Mouse (Mus musculus): Measurements from ENCODE around the gene Ube2n. TPM values are rescaled to one million over a fixed set of nuclear protein-coding genes. Genes with fewer than 3 reads are reported as not detected.
A peak's percentile ranks its signal among the peaks of the same experiment; 100 is the strongest.
"Not testable (repeated sequence)": the region's sequence is repeated elsewhere in the genome, so short reads cannot be mapped to it uniquely, and the experiment has no call there.

The Ube2n gene
- polyA plus RNA-seq, 1 experiment from 2014 or later, result 319 TPM

DNA sequence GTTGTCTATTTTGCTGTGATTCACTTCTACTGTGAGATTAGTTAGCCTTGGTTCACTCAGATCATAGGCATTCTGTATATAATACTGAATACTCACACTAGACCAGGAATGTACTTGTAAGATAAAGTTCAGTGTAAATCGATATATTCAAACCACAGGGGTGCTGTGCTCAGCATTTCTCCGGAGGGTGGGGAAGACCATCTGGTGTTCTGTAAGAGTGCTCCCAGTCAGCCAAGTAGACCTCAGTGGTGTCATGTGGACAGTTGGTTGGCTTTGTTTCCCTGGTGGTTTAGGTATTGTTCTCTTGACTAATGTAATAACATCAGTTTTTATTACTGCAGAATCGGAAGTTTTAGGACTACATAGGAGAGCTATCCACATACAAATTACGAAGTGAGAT is 30.1 kb downstream of the Ube2n start:
- H3K4me2 ChIP-seq (ENCODE audit: low read length), result no peak overlapping the region
- H3K4me3 ChIP-seq (ENCODE audit: low read depth, low read length), result no peak overlapping the region
- no peak for DNase-seq (ENCODE audit: low spot score)
- no peaks in the 10 kb centered on the region for H3K4me1 ChIP-seq (replicated peaks; ENCODE audit: control insufficient read depth, insufficient read depth, low read length)
- no peaks in the 10 kb centered on the region for H3K9me3 ChIP-seq (ENCODE audit: control insufficient read depth, low read length)
- peaks cover 68% of the 10 kb centered on the region for H3K36me3 ChIP-seq (ENCODE audit: control insufficient read depth, insufficient read depth, low read length)
- 69% methylated on average over 4 of the region's 4 CpGs for WGBS
- no peak for ATAC-seq (replicated peaks; ENCODE audit: low FRiP score, low TSS enrichment, low read depth)
- no peak overlapping the region for H3K27ac ChIP-seq (ENCODE audit: low read depth)
- no peak overlapping the region for H3K9ac ChIP-seq (ENCODE audit: low read length)
- no peaks in the 10 kb centered on the region for H3K27me3 ChIP-seq (replicated peaks; ENCODE audit: control insufficient read depth, insufficient read depth, low read length)

DNA sequence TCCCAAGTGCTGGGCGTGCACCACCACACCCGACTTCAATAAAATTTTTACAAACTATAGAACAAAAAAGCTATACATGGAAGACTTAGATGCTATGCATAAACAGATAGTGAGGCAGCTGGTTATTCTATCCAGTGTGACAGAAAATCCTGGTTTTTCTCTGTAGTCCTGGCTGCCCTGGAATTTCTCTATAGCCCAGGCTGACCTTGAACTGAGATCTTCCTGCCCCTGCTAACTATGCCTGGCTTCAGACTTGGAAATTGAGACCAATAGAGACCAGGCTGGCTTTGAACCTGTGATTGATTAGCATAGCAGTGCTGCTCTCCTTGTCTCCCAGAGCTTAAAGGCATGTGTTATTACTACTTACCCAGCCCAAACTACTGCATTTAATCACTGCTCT is 31.2 kb downstream of the Ube2n start:
- Histone ChIP-seq H3K4me2 (ENCODE audit: low read length) (no peak overlapping the region), H3K27ac (ENCODE audit: low read depth) (no peak overlapping the region), H3K36me3 (ENCODE audit: control insufficient read depth, insufficient read depth, low read length) (peaks cover 79% of the 10 kb centered on the region), H3K4me1 (replicated peaks; ENCODE audit: control insufficient read depth, insufficient read depth, low read length) (no peaks in the 10 kb centered on the region), H3K9me3 (ENCODE audit: control insufficient read depth, low read length) (no peaks in the 10 kb centered on the region), H3K27me3 (replicated peaks; ENCODE audit: control insufficient read depth, insufficient read depth, low read length) (no peaks in the 10 kb centered on the region), H3K9ac (ENCODE audit: low read length) (no peak overlapping the region), H3K4me3 (ENCODE audit: low read depth, low read length) (no peak overlapping the region)
- 96% methylated on average over 2 of the region's 2 CpGs for WGBS
- DNase-seq (ENCODE audit: low spot score), result no peak
- no peak for ATAC-seq (replicated peaks; ENCODE audit: low FRiP score, low TSS enrichment, low read depth)

DNA sequence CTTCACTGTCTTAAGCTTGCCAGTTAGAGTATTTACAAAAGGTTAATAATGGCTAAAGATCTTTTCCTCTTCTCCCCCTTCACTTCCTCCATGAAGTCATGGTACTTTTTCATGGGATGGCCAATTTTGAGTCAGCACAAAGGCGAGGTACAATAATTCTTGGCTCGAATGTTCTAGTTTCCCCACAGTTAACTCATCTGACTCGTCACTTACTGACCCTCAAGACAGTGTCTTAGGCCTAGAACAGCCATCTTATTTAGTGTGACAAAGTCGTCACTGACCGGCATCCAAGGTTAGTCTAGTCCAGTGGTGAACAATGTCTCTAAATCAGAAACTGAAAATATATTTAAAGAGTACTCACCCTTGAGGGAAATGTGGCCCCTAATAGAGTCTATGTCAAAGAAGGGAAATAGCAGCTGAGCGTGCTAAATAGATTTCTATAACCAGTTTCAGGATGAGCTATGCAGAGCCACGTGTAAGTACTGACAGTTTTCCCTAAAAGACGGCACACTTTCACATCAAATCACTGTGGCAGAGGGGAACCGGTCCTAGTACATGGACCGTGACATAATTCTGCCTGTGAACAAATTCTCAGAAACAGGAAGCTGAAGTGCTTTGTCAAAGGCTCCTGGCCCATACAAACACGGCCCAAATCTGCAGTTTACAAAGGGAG is 33.3 kb downstream of the Ube2n start:
- Histone ChIP-seq H3K36me3 (ENCODE audit: control insufficient read depth, insufficient read depth, low read length) (peaks cover 75% of the 10 kb centered on the region), H3K9ac (ENCODE audit: low read length) (no peak overlapping the region), H3K27ac (ENCODE audit: low read depth) (no peak overlapping the region), H3K4me1 (replicated peaks; ENCODE audit: control insufficient read depth, insufficient read depth, low read length) (no peaks in the 10 kb centered on the region), H3K9me3 (ENCODE audit: control insufficient read depth, low read length) (no peaks in the 10 kb centered on the region), H3K27me3 (replicated peaks; ENCODE audit: control insufficient read depth, insufficient read depth, low read length) (no peaks in the 10 kb centered on the region), H3K4me3 (ENCODE audit: low read depth, low read length) (no peak overlapping the region), H3K4me2 (ENCODE audit: low read length) (no peak overlapping the region)
- WGBS, result 85% methylated on average over 11 of the region's 11 CpGs
- DNase-seq (ENCODE audit: low spot score) (no peak), ATAC-seq (replicated peaks; ENCODE audit: low FRiP score, low TSS enrichment, low read depth) (no peak)

DNA sequence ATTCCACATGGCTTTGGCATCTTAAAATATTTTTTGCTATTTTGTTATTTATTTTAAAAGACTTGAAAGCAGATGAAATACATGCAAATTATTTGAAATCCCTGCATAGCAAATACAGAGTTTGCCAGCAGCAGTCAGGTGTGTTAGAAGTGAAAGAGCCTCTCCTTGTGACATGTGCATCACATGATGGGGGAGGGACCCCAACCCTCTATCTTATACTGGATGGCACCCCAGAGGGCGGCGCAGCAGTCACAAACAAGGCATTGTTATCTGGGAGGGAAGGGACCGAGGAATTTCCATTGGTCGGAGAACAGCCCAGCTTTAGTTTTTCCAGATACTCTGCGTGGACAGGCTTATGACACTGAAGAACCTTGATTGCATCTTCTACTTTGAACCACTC is 34.1 kb downstream of the Ube2n start:
- peaks cover 70% of the 10 kb centered on the region for H3K36me3 ChIP-seq (ENCODE audit: control insufficient read depth, insufficient read depth, low read length)
- not testable (repeated sequence) for H3K9me3 ChIP-seq (ENCODE audit: control insufficient read depth, low read length); H3K4me3 ChIP-seq (ENCODE audit: low read depth, low read length); DNase-seq (ENCODE audit: low spot score); ATAC-seq (replicated peaks; ENCODE audit: low FRiP score, low TSS enrichment, low read depth); H3K4me2 ChIP-seq (ENCODE audit: low read length); H3K4me1 ChIP-seq (replicated peaks; ENCODE audit: control insufficient read depth, insufficient read depth, low read length); H3K27ac ChIP-seq (ENCODE audit: low read depth); H3K27me3 ChIP-seq (replicated peaks; ENCODE audit: control insufficient read depth, insufficient read depth, low read length); H3K9ac ChIP-seq (ENCODE audit: low read length)
- 67% methylated on average over 5 of the region's 5 CpGs for WGBS

DNA sequence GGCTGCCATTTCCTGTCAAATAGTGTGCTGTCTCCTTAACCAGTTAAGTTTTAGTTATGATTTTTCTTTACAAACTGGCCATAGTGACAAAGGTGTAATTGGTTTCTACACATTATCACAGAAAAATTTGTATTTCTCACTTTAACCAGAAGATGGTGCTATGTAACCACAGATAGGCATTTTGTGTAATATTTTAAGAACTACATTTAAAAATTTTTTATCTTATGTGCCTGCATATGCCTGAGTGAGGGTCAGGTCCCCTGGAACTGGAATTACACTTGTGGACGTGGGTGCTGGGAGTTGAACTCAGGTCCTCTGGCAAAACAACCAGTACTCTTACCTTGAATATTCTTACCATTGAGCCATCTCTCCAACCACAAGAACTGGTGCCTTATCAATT is 35.6 kb downstream of the Ube2n start:
- Histone ChIP-seq H3K27me3 (replicated peaks; ENCODE audit: control insufficient read depth, insufficient read depth, low read length) (no peaks in the 10 kb centered on the region), H3K4me3 (ENCODE audit: low read depth, low read length) (no peak overlapping the region), H3K27ac (ENCODE audit: low read depth) (no peak overlapping the region), H3K4me1 (replicated peaks; ENCODE audit: control insufficient read depth, insufficient read depth, low read length) (no peaks in the 10 kb centered on the region), H3K9ac (ENCODE audit: low read length) (no peak overlapping the region), H3K9me3 (ENCODE audit: control insufficient read depth, low read length) (no peaks in the 10 kb centered on the region), H3K4me2 (ENCODE audit: low read length) (no peak overlapping the region), H3K36me3 (ENCODE audit: control insufficient read depth, insufficient read depth, low read length) (peaks cover 56% of the 10 kb centered on the region)
- ATAC-seq (replicated peaks; ENCODE audit: low FRiP score, low TSS enrichment, low read depth) (no peak), DNase-seq (ENCODE audit: low spot score) (no peak)
- 78% methylated on average over 1 of the region's 1 CpGs for WGBS

DNA sequence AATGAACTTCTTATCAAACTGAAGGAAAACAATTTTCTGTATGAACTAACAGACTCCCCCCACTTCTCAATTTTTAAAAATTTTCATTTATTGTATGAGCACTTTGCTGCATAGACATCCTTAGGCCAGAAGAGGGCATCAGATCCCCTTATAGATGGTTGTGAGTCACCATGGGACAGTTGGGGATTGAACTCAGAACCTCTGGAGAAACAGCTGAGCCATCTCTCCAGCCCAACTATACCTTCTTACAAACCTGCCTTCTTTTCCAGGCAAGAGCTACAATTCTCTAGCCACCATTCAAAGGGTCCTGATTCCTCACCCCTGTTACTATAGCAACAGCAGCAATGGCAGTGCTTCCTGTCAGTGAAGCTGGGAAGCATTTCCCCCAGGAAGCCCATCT is 36.8 kb downstream of the Ube2n start:
- ATAC-seq (replicated peaks; ENCODE audit: low FRiP score, low TSS enrichment, low read depth) (no peak), DNase-seq (ENCODE audit: low spot score) (no peak)

DNA sequence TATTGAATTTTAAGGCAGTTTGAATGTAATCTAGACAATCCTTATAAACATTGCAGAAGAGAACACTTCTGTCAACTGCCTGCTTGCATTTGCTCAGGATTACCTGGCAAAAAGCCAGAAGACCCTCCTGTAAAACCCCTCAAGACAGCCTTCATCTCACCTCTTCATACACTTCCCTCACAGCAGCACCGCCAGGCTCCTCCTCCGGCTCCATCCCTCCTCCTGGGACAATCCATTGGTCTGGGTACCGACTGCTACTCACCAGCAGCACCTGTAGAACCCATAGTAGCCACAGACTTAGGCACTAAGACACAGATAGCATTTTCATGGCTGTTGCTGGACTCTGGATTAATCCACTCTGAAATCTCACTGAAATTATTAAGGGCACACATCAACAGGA is 37.4 kb downstream of the Ube2n start:
- no peak overlapping the region for H3K9ac ChIP-seq (ENCODE audit: low read length)
- DNase-seq (ENCODE audit: low spot score), result no peak
- no peaks in the 10 kb centered on the region for H3K27me3 ChIP-seq (replicated peaks; ENCODE audit: control insufficient read depth, insufficient read depth, low read length)
- peaks cover 38% of the 10 kb centered on the region for H3K36me3 ChIP-seq (ENCODE audit: control insufficient read depth, insufficient read depth, low read length)
- no peak overlapping the region for H3K27ac ChIP-seq (ENCODE audit: low read depth)
- WGBS, result 55% methylated on average over 3 of the region's 3 CpGs
- no peak overlapping the region for H3K4me2 ChIP-seq (ENCODE audit: low read length)
- H3K4me3 ChIP-seq (ENCODE audit: low read depth, low read length), result no peak overlapping the region
- no peak for ATAC-seq (replicated peaks; ENCODE audit: low FRiP score, low TSS enrichment, low read depth)
- H3K4me1 ChIP-seq (replicated peaks; ENCODE audit: control insufficient read depth, insufficient read depth, low read length), result no peaks in the 10 kb centered on the region
- no peaks in the 10 kb centered on the region for H3K9me3 ChIP-seq (ENCODE audit: control insufficient read depth, low read length)

More for the DNA sequence above, 36.8 kb downstream of the Ube2n start:
- Histone ChIP-seq H3K9me3 (ENCODE audit: control insufficient read depth, low read length) (no peaks in the 10 kb centered on the region), H3K4me3 (ENCODE audit: low read depth, low read length) (no peak overlapping the region), H3K36me3 (ENCODE audit: control insufficient read depth, insufficient read depth, low read length) (peaks cover 43% of the 10 kb centered on the region), H3K4me2 (ENCODE audit: low read length) (no peak overlapping the region), H3K27ac (ENCODE audit: low read depth) (no peak overlapping the region), H3K4me1 (replicated peaks; ENCODE audit: control insufficient read depth, insufficient read depth, low read length) (no peaks in the 10 kb centered on the region), H3K27me3 (replicated peaks; ENCODE audit: control insufficient read depth, insufficient read depth, low read length) (no peaks in the 10 kb centered on the region), H3K9ac (ENCODE audit: low read length) (no peak overlapping the region)

DNA sequence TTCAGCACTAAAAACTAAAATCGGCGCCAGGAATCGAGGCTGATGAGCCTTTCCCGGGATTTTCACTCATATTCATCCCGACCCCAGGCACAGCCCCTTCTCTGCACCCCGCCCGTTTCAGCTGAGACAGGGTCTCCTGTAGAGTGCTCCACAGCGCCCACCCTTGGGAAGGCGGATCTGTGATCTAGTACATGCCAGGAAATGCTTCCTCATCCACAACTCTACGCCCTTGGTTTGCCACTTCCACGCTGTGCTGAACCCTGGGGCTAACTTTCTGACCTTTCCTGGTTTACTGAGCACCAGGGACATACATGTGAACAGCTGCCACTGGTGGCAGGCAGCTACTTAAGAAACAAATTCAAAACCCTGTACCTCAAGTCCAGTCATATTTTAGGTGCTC is 40.9 kb downstream of the Ube2n start:
- Histone ChIP-seq H3K36me3 (ENCODE audit: control insufficient read depth, insufficient read depth, low read length) (peaks cover 10% of the 10 kb centered on the region), H3K27ac (ENCODE audit: low read depth) (no peak overlapping the region), H3K9ac (ENCODE audit: low read length) (no peak overlapping the region), H3K27me3 (replicated peaks; ENCODE audit: control insufficient read depth, insufficient read depth, low read length) (no peaks in the 10 kb centered on the region), H3K4me3 (ENCODE audit: low read depth, low read length) (no peak overlapping the region), H3K4me1 (replicated peaks; ENCODE audit: control insufficient read depth, insufficient read depth, low read length) (no peaks in the 10 kb centered on the region), H3K4me2 (ENCODE audit: low read length) (no peak overlapping the region), H3K9me3 (ENCODE audit: control insufficient read depth, low read length) (no peaks in the 10 kb centered on the region)
- ATAC-seq (replicated peaks; ENCODE audit: low FRiP score, low TSS enrichment, low read depth) (no peak), DNase-seq (ENCODE audit: low spot score) (no peak)
- 85% methylated on average over 11 of the region's 11 CpGs for WGBS

DNA sequence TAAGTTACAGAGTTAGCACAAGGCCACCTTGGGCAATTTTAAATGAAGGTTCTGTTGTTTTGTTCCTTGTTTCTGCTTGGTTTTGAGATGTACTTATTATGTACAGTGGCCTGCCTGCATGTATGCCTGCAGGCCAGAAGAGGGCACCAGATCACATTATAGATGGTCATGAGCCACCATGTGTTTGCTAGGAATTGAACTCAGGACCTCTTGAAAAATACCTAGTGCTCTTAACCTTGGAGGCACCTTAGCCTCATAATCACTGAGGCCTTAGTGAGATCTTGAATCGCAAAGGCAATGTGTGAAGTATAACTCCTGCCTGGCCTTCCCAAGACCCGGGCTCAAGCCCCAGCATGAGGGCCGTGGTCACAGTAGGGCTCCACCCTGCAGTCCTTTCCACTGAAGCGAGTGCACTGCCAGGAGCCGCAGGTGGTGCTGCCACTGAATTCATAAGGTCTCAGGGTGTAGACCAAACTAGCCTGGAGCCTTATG is 42.4 kb downstream of the Ube2n start:
- Histone ChIP-seq H3K4me1 (replicated peaks; ENCODE audit: control insufficient read depth, insufficient read depth, low read length) (0 out of 2 replicates have a peak, but pooled peaks cover 11% of the 10 kb centered on the region), H3K36me3 (ENCODE audit: control insufficient read depth, insufficient read depth, low read length) (peaks cover 5% of the 10 kb centered on the region; the same call in 1 of the 2 replicates), H3K9ac (ENCODE audit: low read length) (no peak overlapping the region), H3K9me3 (ENCODE audit: control insufficient read depth, low read length) (no peaks in the 10 kb centered on the region), H3K4me2 (ENCODE audit: low read length) (no peak overlapping the region), H3K4me3 (ENCODE audit: low read depth, low read length) (no peak overlapping the region), H3K27me3 (replicated peaks; ENCODE audit: control insufficient read depth, insufficient read depth, low read length) (no peaks in the 10 kb centered on the region), H3K27ac (ENCODE audit: low read depth) (no peak overlapping the region)
- 91% methylated on average over 5 of the region's 5 CpGs for WGBS
- ATAC-seq (replicated peaks; ENCODE audit: low FRiP score, low TSS enrichment, low read depth) (no peak), DNase-seq (ENCODE audit: low spot score) (peak; percentile 51)

All from intestine, embryonic 14.5 days (tissue).